Mouse (Mus musculus) gastrocnemius, adult 18-20 months (tissue): ENCODE results near the gene Plch1. TPM values are rescaled to one million over a fixed set of nuclear protein-coding genes. Genes with fewer than 3 reads are reported as not detected.

Experiments used
- DNase-seq: peaks from one replicate; pipeline ENCODE4 v3.0.0; 2021; ENCODE audit warnings: low spot score
- total RNA-seq, 2 experiments: library from RNA; stranded (reverse); gene quantifications; 2 replicates each; pipeline ENCODE4 v1.2.3; 2021

Gene Plch1
- total RNA-seq, 2 experiments from 2014 or later, result not detected

DNA sequence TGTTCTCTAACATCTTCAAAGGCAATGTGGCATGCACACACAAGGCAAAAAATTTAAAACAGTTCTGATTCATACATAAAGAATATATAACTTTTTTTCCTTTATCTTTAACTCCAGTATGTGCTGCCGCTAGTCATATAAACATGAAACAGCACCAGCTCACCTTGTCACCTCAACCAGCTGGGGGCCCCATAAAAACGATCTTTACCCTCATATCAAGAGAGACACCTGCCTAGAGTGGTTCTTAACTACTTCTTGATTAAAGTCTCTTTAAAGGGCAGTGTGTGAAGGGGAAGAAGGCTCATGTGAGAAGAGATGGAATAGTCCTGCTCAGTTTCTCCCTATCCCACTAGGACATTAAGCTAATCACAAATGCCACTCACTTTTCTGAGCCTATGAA, 205.6 kb downstream of the Plch1 start:
- DNase-seq, result no peak

DNA sequence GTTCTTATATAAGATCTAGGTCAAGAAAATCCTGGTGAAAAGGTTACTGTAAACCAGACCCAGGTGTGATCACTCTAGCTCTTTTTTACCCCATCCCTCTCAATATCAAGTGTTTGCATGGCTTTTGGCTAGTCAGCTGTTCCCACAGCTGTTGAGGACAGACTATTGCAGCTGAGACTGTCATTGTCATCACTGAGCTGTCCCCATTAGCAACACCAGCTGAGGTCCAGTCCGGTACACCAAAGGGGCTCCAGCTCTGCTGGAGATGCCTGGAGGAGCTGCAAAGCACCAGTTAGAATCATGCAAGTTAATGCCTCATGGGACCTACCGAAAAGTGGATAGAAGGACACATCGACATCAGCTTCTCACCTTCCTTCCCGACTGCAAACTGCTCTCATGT, 206.5 kb downstream of the Plch1 start:
- DNase-seq, result no peak

- no peak for DNase-seq
These were observed 230.5 kb downstream of the Plch1 start for GRCm38 (mm10) chr3:63668779-63669178.

DNA sequence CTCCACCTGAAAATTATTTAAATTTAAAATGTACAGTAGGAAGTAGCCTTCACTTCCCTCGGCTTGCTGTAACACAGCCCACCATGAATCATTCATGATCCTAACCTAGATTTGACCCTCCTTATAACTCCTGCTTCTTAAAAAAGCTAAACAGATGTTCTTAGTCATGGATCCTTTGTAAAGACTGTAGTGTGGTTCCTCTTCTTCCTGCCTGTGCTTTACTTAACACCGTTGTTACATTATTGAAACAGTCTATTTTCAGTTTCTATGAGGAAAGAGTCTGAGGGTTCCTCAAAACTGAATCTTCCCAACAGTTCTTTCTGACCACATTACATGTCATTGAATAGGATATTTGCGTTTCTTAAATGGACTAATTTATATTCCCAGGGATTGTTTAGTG, 234.0 kb downstream of the Plch1 start:
- DNase-seq, result no peak

GRCm38 (mm10) chr3:63664575-63665243, 234.6 kb downstream of the Plch1 start:
- DNase-seq, result no peak

Other genes starting within 250 kb of the Plch1 start
- gene E130311K13Rik, start 30.0 kb upstream of the Plch1 start, total RNA-seq, result 1 to 10 TPM; 6.6 to 7.1 TPM
- 1 to 10 TPM; 4.5 to 5.9 TPM for gene Slc33a1, start 65.3 kb upstream of the Plch1 start, total RNA-seq
- gene Gmps, start 76.6 kb upstream of the Plch1 start, total RNA-seq, result 10 to 100 TPM; 16.4 to 17.8 TPM
- gene Vmn2r1, start 182.1 kb upstream of the Plch1 start, total RNA-seq, result under 1 TPM; 0.16 to 0.24 TPM
- not detected for gene Vmn2r2, start 242.5 kb upstream of the Plch1 start, total RNA-seq